Mouse (Mus musculus) midbrain, embryonic 11.5 days (tissue): ENCODE results near the gene Olfr603. TPM values are rescaled to one million over a fixed set of nuclear protein-coding genes. Genes with fewer than 3 reads are reported as not detected.

Experiments
- microRNA-seq: library from miRNA; unstranded; fragments of <30 nt; microRNA quantifications from one replicate; pipeline ENCODE4, GENCODE M21; 2017
- polyA plus RNA-seq: library from polyadenylated mRNA; unstranded; fragments of >200 nt; fragmentation: Nextera tagmentation; extraction: Ambion mirVana; gene quantifications from 2 replicates; pipeline ENCODE4 v1.2.1, GENCODE M21; 2014

Olfr603 gene
- polyA plus RNA-seq, 1 experiment from 2014 or later, result not detected

Small RNAs within 50 kb of the gene (microRNA-seq; reads per million reads assigned to microRNA genes)
- not detected for gene Gm25774

Other genes with a start within 250 kb of the Olfr603 start
- not detected in 2 replicates for gene Olfr588-ps1, start 245.3 kb downstream of the Olfr603 start, polyA plus RNA-seq
- gene Olfr589, start 229.8 kb downstream of the Olfr603 start, polyA plus RNA-seq, result not detected in 2 replicates
- not detected in 2 replicates for gene Olfr591, start 207.8 kb downstream of the Olfr603 start, polyA plus RNA-seq
- not detected in 2 replicates for gene Olfr592, start 201.4 kb downstream of the Olfr603 start, polyA plus RNA-seq
- not detected in 2 replicates for gene Olfr593, start 174.3 kb downstream of the Olfr603 start, polyA plus RNA-seq
- gene Olfr594, start 169.2 kb downstream of the Olfr603 start, polyA plus RNA-seq, result not detected in 2 replicates
- gene Usp17ld, start 133.7 kb downstream of the Olfr603 start, polyA plus RNA-seq, result not detected in 2 replicates
- not detected in 2 replicates for gene Olfr596, start 80.5 kb downstream of the Olfr603 start, polyA plus RNA-seq
- gene Olfr597, start 69.9 kb downstream of the Olfr603 start, polyA plus RNA-seq, result not detected in 2 replicates
- gene Olfr598, start 62.6 kb downstream of the Olfr603 start, polyA plus RNA-seq, result not detected in 2 replicates
- gene Olfr599, start 50.3 kb downstream of the Olfr603 start, polyA plus RNA-seq, result not detected in 2 replicates
- not detected in 2 replicates for gene Olfr600, start 36.5 kb downstream of the Olfr603 start, polyA plus RNA-seq
- not detected in 2 replicates for gene Olfr601, start 23.5 kb downstream of the Olfr603 start, polyA plus RNA-seq
- gene Usp17lc, start 28.9 kb upstream of the Olfr603 start, polyA plus RNA-seq, result not detected in 2 replicates
- not detected in 2 replicates for gene Olfr605, start 59.3 kb upstream of the Olfr603 start, polyA plus RNA-seq
- gene Olfr606, start 62.9 kb upstream of the Olfr603 start, polyA plus RNA-seq, result not detected in 2 replicates
- gene Olfr607, start 78.0 kb upstream of the Olfr603 start, polyA plus RNA-seq, result not detected in 2 replicates
- gene Olfr608, start 83.7 kb upstream of the Olfr603 start, polyA plus RNA-seq, result not detected in 2 replicates
- not detected in 2 replicates for gene Olfr609, start 111.9 kb upstream of the Olfr603 start, polyA plus RNA-seq
- not detected in 2 replicates for gene Olfr610, start 125.9 kb upstream of the Olfr603 start, polyA plus RNA-seq
- not detected in 2 replicates for gene Olfr611, start 134.7 kb upstream of the Olfr603 start, polyA plus RNA-seq
- not detected in 2 replicates for gene Olfr612, start 156.5 kb upstream of the Olfr603 start, polyA plus RNA-seq
- gene Olfr613, start 161.9 kb upstream of the Olfr603 start, polyA plus RNA-seq, result not detected in 2 replicates
- not detected in 2 replicates for gene Olfr615, start 169.9 kb upstream of the Olfr603 start, polyA plus RNA-seq
- gene Olfr616, start 183.0 kb upstream of the Olfr603 start, polyA plus RNA-seq, result not detected in 2 replicates
- gene Olfr617, start 186.9 kb upstream of the Olfr603 start, polyA plus RNA-seq, result not detected in 2 replicates
- gene Olfr618, start 203.9 kb upstream of the Olfr603 start, polyA plus RNA-seq, result not detected in 2 replicates
- not detected in 2 replicates for gene Olfr619, start 214.4 kb upstream of the Olfr603 start, polyA plus RNA-seq
- not detected in 2 replicates for gene Olfr620, start 226.4 kb upstream of the Olfr603 start, polyA plus RNA-seq